Mouse (Mus musculus) heart, postnatal 36 days (tissue): ENCODE measurements around the gene Lhfp. TPM values are rescaled to one million over a fixed set of nuclear protein-coding genes. Genes with fewer than 3 reads are reported as not detected.
A peak's percentile ranks its signal among the peaks of the same experiment; 100 is the strongest.
"Not testable (repeated sequence)": the region's sequence is repeated elsewhere in the genome, so short reads cannot be mapped to it uniquely, and the experiment has no call there.

Experiments
- DNase-seq, 2 experiments: peaks; one replicate each; pipeline ENCODE4 v3.0.0; 2021 to 2022
- intact Hi-C: fragments of 180-260 bp; cut with DNase I; formaldehyde crosslinking; loops from one replicate; pipeline ENCODE4 v1.15.1; 2025
- total RNA-seq, 2 experiments: library from RNA; stranded (reverse); gene quantifications; 2 replicates each; pipeline ENCODE4 v1.2.3; 2021

The Lhfp gene
- total RNA-seq, 2 experiments from 2014 or later, result 48.1 to 57.9 TPM

DNA sequence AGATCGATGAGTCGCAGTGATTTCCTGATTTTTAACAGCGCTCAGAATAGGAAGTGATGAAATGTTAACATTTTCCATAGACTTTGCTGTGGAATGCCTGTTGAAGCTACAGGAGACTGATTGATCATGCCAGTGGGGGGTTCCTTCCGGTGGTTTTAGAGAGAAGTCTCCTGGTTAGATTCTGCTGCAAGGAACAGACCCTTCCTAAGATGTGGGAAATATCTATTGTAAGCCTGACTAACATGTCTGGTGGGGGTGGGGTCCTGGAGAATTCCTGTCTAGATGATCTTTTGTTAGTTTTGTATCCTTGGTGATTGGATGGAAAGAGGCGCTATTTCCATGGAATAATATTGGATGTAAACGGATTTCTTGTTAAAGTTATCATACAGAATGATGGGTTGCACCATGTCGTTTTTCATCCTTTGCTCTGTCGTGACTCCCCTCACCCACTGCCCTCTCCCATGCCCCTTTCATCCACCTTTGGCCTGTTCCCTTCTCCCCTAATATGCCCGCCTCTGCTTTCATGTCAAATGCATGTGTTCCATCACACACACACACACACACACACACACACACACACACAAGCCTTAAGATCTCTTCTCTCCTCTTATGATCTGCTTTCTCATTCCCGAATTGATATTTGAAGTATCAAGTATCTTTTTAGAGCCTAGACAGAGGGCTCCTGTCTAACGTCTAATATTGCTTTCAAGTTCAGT, 165.3 kb downstream of the Lhfp start:
- intact Hi-C loops, result no loop called here
- no peak for DNase-seq

DNA sequence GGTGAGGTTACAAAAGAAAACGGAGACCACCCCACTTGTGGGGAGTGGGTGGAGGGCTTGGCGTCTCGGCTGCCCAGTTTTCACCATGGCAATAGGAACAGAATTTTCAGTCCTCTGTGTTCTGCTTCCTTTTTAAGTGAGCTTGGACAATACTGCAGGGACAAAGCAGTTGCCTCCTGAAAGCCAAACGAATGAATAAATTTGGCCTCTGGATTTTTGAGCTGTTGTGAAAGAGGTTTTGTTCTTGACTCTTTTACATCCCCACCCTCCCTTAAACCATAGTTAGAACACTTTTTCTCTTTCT, 165.8 kb downstream of the Lhfp start:
- intact Hi-C loops, result no loop called here
- DNase-seq, result no peak

DNA sequence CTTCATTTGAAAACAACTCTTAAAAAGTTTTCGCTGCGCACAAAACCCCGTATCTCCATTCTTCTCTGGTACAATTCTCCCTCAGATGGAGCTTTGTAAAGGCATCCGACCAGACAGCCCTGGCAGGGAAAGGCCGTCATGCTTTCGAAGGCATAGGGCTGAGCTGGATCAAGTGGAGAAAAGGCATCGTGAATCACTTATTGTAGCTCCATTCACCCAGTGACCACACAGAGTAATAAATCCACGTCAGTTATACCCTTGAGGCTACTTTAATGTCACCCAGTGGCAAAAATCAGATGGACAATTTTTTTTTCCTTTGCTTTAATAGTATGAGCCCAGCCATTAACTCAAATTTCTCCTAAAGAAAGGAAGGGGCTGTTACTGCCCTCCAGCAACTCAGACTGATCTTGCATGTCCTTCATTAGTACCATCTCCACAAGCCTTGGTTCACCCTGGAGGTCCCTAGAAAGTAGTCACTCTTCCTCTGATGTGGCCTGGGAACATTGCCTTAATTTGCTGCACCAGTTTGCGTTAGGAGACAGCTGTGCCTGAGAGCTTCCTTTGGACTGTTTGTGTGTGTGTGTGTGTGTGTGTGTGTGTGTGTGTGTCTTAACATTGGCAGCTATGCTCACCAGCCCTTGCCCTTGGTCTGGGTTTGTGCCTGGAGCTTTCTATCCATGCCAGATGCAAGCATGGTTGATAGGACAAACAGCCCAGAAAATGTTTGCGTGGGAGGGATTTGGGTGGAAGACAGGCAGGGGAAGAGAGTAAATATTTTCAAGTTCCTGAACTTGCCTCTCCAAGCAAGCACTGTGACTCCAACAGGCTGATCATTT, 169.6 kb downstream of the Lhfp start:
- peak; percentile 50 to 57 for DNase-seq
- intact Hi-C loops, result no loop called here

DNA sequence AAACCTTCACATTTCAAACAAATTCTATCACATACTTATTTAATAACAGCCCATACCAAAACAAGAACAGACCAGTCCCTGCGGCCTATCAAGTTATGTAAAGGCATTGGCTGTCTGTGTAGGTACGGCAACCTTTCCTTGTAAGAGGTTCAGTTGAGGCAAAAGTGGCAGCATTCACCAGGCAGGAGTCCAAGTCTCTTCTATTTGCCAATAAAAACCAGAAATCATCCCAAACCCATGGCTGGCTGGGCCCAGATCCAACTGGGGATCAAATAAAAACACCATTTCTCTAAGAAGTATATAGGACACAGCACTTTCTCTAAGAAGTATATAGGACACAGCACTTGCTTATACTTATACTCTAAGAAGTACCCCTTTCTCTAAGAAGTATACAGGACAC, 171.3 kb downstream of the Lhfp start:
- no peak for DNase-seq
- intact Hi-C loops, result no loop called here

DNA sequence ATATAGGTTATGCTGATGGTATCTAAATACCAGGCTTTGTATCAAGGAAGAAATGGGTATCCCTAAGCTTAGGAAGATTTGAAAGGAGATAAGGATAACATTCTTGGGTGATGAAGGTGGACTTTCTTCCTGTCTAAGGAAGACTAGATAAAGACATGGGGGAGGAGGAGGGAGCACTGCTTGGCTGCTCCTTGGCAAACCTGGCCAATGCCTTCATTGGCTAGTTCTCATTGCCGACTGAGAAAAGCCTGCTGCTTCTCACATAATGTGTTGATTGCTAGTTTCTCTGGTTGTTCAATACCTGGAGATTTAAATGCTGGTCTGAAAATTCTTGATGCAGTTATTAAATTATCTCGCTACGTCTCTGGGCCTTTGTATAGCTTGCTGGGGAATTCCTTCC, 172.0 kb downstream of the Lhfp start:
- intact Hi-C loops, result no loop called here
- DNase-seq, result no peak

DNA sequence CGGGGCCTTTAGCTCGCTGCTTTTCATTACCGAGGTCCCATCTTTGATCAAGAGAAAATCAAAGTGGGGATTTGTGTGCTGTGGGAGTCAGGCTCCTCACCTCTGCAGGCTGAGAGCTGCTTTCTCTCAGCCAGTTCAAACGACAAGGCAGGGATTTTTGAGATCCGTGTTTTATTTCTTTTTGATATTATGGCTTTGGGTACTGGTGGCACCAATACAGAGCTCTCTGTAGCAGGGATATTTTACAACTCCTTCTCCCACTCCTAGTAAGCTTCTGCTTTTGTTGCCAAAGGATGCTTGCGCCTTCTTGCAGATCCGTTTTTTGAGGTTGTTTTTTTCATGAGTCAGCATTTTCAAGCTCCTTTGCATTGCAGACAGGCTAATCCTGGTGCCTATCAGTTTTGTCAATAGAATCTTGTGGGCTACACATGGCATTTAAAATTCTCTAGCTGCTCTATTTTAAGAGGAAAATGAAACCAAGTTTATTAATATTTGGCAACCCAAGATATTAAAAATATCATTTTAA, 172.5 kb downstream of the Lhfp start:
- DNase-seq, result no peak
- intact Hi-C loops, result no loop called here

DNA sequence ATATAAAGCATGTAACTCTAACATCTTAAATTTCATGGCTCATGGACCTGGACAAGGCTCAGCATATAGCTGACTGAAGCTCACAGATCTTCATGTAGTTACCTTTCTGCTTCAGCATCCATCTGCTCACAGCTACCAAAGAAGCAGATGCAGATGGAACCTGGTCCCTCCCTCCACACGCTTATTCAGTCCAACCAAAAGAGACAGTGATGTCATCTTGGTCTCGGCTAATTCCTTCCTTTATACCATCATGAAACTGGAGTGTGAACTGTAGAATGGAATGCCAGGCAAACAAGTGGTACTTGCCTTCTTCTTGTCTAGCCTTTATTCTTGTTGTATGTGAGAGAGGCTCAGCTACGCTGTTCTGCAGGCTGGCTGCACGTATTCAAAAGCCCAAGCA, 173.1 kb downstream of the Lhfp start:
- DNase-seq, result no peak
- intact Hi-C loops, result no loop called here

DNA sequence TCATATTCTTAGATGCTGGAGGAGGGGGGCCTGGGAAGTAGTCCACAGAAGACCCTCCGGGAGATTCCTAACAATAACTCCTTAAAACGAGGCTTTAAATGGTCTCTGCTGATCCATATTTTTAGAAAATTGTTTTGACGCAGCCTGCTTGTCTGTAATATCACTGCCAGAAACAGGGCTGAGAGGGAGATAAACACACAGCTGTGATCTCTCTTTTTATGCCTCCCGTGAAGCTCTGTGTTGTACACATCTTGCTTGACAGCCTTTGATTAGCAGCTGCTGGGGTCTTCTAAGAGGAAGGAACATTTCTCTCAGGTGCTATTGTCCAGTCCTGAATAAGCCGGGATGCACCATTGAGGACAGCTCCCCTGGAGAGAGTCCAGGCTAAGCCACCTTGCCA, 176.4 kb downstream of the Lhfp start:
- intact Hi-C loops, result no loop called here
- no peak for DNase-seq

DNA sequence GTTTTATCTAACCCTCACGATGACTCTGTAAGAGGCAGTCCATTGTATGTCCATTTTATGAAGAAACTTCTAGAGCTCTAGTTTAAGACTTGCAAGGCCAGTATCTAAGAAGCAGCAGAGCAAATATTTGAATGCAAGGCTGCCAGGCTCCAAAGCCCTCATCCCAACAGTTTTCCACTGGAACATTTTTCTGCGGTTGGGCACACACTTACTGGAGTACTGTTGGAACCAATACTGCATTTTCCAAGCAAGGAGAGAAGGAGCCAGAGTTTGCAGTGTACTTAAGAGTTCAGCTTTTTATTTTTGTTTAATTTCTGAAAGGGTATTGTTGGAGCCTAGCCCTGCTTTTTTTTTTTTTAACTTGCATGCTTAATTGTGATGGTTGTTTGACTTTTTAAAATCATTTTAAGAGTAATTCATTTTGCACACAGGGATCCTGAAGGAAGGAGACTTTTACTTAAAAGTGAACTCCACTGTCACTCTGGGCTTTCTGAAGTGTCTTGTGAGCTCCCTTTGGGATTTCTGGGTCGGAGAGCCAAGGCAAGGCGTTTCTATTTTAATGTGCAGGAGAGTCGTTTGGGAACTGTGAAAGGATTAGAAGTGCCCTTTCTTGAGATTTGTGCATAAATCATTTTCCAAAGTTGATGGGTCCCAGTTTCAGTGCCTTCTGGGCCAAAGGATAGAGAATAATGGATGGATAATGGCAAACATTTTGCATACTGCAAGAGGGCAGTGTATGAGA, 180.4 kb downstream of the Lhfp start:
- DNase-seq, result no peak
- intact Hi-C loops, result no loop called here

DNA sequence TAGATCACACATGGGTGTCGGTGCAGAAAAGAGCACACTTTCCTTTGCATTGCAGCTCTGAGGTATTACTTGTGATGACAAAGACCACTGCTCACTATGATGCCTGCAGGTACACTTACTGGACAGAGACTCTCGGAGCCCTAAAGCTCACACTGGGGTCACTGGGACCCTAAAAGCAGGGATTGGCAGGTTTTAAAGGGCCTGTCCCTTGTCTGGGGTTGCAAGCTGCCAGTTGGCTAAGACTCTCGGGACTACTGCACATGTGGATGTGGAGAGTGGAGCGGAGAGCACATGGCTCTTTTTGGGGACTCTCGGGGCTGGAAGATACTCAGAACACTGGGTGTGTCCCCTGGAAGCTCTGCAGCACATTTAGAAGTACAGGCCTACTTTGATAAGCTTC, 182.8 kb downstream of the Lhfp start:
- intact Hi-C loops, result no loop called here
- DNase-seq, result no peak

DNA sequence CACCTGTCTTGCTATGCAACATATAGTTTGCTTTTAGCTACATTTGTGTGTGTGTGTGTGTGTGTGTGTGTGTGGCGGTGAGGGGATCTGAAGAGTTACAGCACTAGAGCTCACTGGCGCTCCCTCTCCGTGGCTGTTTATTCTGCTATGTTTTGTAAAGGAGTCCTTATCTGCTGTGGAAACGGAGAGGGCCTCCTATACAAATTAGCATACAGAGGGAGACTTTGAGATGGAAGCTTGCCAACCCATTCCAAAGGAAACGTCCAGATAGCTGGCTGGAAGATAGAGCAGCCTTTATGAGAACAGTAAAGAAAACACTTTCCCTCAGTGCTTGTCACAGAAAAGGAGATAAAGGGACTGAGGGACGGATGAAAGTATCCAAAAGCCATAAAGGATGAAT, 184.4 kb downstream of the Lhfp start:
- no peak for DNase-seq
- intact Hi-C loops, result no loop called here

DNA sequence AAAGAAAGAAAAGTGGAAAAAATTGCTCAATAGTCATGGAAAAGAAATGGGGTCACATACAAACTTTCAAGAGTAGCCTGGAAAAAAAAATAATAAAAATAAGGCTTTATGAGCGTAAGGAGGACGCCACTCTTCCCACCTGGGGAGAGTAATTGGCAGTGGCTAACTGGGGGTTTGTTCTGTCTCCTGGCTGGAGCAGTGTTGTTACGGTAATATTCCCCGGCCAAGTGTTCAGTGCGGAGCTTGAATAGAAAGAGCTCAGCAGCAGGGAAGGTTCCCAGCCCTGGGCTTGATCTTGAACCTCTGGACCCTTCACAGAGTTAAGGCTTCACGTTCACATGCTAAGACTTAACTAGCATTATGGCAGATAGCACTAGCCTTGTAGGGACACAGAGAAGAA, 184.9 kb downstream of the Lhfp start:
- DNase-seq, result no peak
- intact Hi-C loops, result no loop called here

DNA sequence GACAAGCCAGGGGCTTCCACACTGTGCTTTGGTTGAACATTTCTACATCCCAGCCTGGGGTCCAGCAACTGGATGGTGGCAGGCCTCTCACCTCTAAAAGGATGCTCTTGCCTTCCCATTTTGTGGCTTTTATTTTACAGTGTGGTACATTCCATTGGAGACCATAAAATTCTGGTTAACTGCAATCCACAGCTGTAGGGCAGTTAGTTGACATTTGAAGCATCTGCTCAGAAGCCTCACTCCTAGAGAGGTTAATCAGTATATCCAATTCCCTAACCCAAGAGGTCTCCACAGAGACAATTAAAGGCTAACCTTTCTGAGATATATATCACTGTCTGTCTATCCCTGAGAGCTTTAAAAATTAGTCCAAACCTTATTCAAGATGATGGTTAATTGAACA, 186.5 kb downstream of the Lhfp start:
- intact Hi-C loops, result no loop called here
- no peak for DNase-seq

DNA sequence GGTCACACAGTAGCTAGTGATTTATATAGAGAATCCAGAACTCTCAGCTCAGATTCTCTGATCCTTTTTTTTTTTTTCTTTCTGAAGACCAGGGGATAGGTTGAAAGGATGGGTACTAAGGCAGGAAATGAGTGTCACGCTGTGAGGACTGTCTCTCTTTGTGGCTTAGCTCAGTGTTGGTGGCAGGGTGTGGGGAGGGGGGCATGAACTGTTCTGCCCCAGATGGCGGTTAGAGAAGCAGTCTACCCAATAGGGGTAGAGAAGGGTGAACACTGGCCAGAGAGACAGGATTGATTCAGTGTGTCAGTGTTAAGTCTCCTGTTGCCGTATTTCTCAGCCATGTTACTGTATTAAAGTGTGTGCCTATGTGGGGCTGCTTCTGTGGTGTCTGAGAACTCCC, 189.2 kb downstream of the Lhfp start:
- no peak for DNase-seq
- intact Hi-C loops, result no loop called here

DNA sequence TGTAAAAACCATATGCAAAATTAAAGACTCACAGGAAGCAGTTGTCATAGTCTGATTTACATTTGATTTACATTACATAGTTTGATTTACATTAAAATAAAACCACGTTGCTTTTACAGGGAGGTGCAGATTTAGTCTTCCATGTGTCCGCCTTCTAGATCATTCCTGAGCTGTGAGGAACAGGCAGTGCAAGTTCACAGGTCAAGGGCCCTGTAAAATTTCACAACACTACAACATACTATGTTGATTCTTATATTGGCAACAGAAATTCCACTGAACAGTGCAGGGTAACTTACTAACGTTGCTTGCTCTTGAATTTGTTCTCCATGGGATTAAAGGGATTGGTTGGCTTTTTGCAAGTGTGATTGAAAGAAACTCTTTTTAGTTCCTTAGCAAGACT, 189.8 kb downstream of the Lhfp start:
- intact Hi-C loops, result no loop called here

DNA sequence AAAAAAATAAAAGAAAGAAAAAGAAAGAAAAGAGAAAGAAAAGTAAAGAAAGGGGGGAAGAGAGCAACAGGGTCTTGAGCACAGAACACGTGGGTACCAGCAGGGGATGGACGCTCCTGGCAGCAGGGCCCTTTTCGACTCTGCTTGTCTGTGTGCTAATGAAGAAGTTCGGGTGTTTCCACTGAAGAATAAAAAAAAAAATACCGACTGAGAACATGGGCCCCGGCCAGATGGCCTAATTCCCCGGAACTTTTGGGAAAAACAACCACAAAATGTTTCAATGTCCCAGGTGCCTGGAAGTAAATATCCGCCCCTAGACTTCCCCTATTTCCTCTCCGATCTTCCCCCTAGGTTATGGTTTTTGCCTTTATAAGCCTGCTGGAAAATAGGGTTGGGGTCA, 191.1 kb downstream of the Lhfp start:
- peak in 1 of 2 experiments; percentile 32 for DNase-seq
- intact Hi-C loops, result not testable (repeated sequence)

More for the DNA sequence above, 189.8 kb downstream of the Lhfp start:
- DNase-seq, result no peak

DNA sequence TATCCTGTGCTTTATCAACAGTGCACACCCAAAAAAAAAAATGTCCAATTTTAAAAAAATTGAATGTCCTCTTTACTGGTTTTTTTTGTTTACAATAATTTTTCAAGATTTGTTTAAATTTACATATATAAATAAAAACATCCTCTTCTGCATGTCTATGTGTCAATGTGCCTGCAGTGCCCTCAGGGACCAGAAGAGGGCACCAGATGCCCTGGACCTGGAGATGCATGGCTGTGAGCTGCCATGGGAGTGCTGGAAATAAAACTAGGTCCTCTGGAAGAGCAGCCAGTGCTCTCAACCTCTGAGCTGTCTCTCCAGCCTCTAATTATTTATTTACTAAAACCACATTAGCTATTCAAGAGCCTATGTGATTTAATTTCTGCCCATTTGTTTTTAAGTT, 193.4 kb downstream of the Lhfp start:
- no peak for DNase-seq
- intact Hi-C loops, result no loop called here

DNA sequence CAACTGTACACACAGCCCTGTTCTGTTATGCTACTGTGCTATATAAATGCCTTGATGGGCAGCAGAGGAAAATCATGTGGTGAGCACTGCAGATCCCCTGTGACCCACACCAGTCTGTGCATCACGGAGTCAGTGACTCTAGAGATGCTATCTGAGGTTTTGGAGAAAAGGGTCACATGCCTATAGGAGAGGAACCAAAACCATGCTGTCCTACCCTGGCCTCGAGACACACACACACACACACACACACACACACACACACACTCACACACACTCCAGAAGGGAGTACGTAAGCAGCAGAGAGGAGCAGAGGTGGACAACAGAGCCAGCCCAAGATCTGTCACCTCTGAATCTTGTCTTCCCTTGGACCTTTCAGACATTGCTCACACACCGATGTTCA, 195.1 kb downstream of the Lhfp start:
- no peak for DNase-seq
- intact Hi-C loops, result no loop called here

DNA sequence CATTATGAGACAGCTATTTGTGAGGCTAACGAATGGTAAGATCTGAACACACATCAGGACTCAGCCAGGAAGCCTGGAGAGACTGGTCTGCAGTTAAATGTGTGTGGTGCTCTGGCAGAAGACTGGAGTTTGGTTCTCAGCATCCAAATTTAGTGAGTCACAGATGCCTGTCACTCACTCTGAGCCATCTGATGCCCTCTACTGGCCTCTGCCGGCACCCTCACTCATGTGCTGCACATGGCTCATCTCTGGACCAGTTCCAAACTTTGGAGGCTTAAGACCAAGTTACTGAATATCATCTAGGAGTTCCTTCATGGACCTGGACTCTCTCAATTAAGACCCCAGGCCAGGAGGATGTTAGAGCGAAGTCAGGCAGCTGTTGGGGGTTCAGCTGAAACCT, 198.8 kb downstream of the Lhfp start:
- no peak for DNase-seq

DNA sequence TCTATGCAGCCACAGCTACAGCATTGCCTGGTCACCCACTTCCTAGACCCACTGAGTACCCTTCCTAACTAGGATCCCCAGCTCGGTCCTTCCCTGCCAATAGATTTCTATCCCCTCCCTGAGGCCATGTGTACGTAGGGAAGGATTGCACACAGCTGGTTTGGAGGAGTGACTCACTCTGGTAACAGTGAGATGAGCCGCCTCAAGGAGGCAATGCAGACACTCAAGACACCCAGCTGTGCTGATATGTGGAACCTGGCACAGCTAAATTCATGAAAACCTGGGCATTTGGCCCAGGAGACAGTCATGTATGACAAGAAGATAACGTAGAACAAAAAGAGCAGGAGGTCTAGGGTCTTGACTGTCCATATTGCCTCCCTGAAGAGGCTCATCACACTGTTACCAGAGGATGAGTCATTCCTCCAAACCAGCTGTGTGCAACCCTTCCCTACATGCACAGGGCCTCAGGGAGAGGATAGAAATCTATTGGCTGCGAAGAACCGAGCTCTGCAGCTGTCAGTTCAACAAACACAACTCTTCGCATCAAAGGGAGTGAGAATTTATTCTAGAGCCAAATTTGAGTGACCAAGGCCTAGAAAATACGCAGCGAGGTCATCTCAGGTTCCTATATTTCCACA, 204.4 kb downstream of the Lhfp start:
- intact Hi-C loops, result loop anchor here (2.0 to 5.0 kb wide), 4 partner anchors 78 to 205 kb away; partner anchors contain the start of gene Lhfp
- DNase-seq, result peak in 1 of 2 experiments; percentile 44

More for the DNA sequence above, 198.8 kb downstream of the Lhfp start:
- intact Hi-C loops, result no loop called here

DNA sequence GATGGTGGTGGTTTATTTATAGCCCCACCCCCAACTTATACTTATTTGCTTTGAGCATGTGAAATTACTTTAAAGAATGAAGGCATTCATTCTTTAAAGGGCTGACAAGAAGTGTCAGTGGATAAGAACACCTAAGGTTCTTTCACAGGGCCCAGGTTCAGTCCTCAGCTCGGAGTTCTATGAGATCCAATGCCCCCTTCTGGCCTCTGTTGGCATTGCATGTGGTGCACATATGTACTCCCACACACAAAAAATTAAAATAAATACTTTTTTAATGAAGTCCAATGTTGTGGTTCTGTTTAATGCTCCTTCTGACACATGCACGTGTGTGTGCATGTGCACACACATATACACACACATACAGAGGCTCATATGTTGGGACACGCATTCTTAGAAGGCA, 205.8 kb downstream of the Lhfp start:
- intact Hi-C loops, result loop anchor here (2.0 to 5.0 kb wide), 4 partner anchors 80 to 206 kb away; partner anchors contain the start of gene Lhfp
- peak in 1 of 2 experiments; percentile 71 for DNase-seq
